In genomic region chr1:53728489-53729225, GRCm38 (mm10) we compare ENCODE assay signal across 24 mouse cellular contexts. TPM values are rescaled to one million over a fixed set of nuclear protein-coding genes. Genes with fewer than 3 reads are reported as not detected.
A peak's percentile ranks its signal among the peaks of the same experiment; 100 is the strongest.
DNase-seq lines count a peak whose midpoint lies in the region; ATAC-seq and TF ChIP-seq lines count a peak whose summit lies in the region.
"Had no signal": no experiment of that assay in that cellular context is flagged by ENCODE, and none has a peak within 500 bp of the region (broad histone marks: within the 10 kb centered on the region; RNA-seq: fewer than 3 reads in every experiment).

No protein-coding gene starts in this region.

- DNase-seq in heart, adult 2 months = no peak
- peak; percentile 14 for DNase-seq in lung, embryonic 14.5 days
- DNase-seq in lung, postnatal 36 days = no peak
- DNase-seq in forebrain, embryonic 10.5 days (ENCODE audit: extremely low spot score, low spot score) = no peak
- no peak for DNase-seq in limb, embryonic 10.5 days (ENCODE audit: low spot score)
- DNase-seq: adrenal gland, adult 8-10 months; cerebellum, adult 9-11 months; forebrain, postnatal 0 days; heart, postnatal 36 days; kidney, adult 8-10 months; kidney, postnatal 14 days; layer of hippocampus, postnatal 36 days; lung, adult 18-20 months; retina, postnatal 1 day; thymus, adult 2 months had no signal

- no peak overlapping the region for H3K4me3 ChIP-seq in heart, embryonic 11.5 days (ENCODE audit: low read depth, low read length)
- H3K4me3 ChIP-seq in heart, adult 2 months = no peak overlapping the region
- H3K4me3 ChIP-seq in lung, embryonic 14.5 days (ENCODE audit: low read depth, low read length) = no peak overlapping the region
- no peak overlapping the region for H3K4me3 ChIP-seq in embryonic fibroblast, embryonic 13.5 days (ENCODE audit: insufficient read depth, low read length)
- H3K4me3 ChIP-seq in forebrain, embryonic 10.5 days = no peak overlapping the region
- no peak overlapping the region for H3K4me3 ChIP-seq in limb, embryonic 10.5 days
- H3K4me3 ChIP-seq: embryonic facial prominence, embryonic 13.5 days; layer of hippocampus, adult 2 months; stomach, embryonic 15.5 days had no signal

- intact Hi-C loops in heart, adult 2 months (cut with DNase I) = no loop called here

- peak overlapping the region; percentile 20; the same call in 1 of the 2 replicates for H3K4me2 ChIP-seq in heart, embryonic 11.5 days
- no peak overlapping the region for H3K4me2 ChIP-seq in lung, embryonic 14.5 days
- H3K4me2 ChIP-seq: embryonic facial prominence, embryonic 13.5 days; midbrain, embryonic 11.5 days; stomach, embryonic 15.5 days had no signal

- no peaks in the 10 kb centered on the region for H3K9me3 ChIP-seq in heart, embryonic 11.5 days (replicated peaks; ENCODE audit: control insufficient read depth, low read length)
- H3K9me3 ChIP-seq in lung, embryonic 14.5 days (ENCODE audit: low read depth, low read length) = no peaks in the 10 kb centered on the region
- H3K9me3 ChIP-seq in forebrain, embryonic 10.5 days = no peaks in the 10 kb centered on the region
- no peaks in the 10 kb centered on the region for H3K9me3 ChIP-seq in limb, embryonic 10.5 days (replicated peaks)
- H3K9me3 ChIP-seq: embryonic facial prominence, embryonic 13.5 days; stomach, embryonic 15.5 days had no signal

- 11% methylated on average over 5 of the region's 5 CpGs for WGBS in heart, embryonic 11.5 days (ENCODE audit: insufficient replicate concordance)
- WGBS in heart, adult 2 months = 20% methylated on average over 5 of the region's 5 CpGs
- 19% methylated on average over 5 of the region's 5 CpGs for WGBS in lung, embryonic 14.5 days
- WGBS in forebrain, embryonic 10.5 days = 82% methylated on average over 5 of the region's 5 CpGs
- WGBS in limb, embryonic 10.5 days = 76% methylated on average over 5 of the region's 5 CpGs

- no peaks in the 10 kb centered on the region for H3K79me2 ChIP-seq in heart, adult 2 months (replicated peaks; ENCODE audit: control insufficient read depth, insufficient read depth, low read length)

- H3K4me1 ChIP-seq in heart, embryonic 11.5 days (ENCODE audit: control insufficient read depth, insufficient read depth, low read length) = peaks cover 14% of the 10 kb centered on the region
- H3K4me1 ChIP-seq in heart, adult 2 months (ENCODE audit: control insufficient read depth, insufficient read depth, low read length) = no peaks in the 10 kb centered on the region
- H3K4me1 ChIP-seq in lung, embryonic 14.5 days (ENCODE audit: insufficient read depth) = no peaks in the 10 kb centered on the region
- H3K4me1 ChIP-seq in embryonic fibroblast, embryonic 13.5 days (ENCODE audit: control insufficient read depth, insufficient read depth, low read length) = peaks cover 11% of the 10 kb centered on the region
- no peaks in the 10 kb centered on the region for H3K4me1 ChIP-seq in forebrain, embryonic 10.5 days
- H3K4me1 ChIP-seq in limb, embryonic 10.5 days = no peaks in the 10 kb centered on the region
- H3K4me1 ChIP-seq: embryonic facial prominence, embryonic 13.5 days; stomach, embryonic 15.5 days had no signal

- no peaks in the 10 kb centered on the region for H3K36me3 ChIP-seq in heart, embryonic 11.5 days (ENCODE audit: control insufficient read depth, insufficient read depth, low read length)
- no peaks in the 10 kb centered on the region for H3K36me3 ChIP-seq in heart, adult 2 months (ENCODE audit: control insufficient read depth, insufficient read depth, low read length)
- H3K36me3 ChIP-seq in lung, embryonic 14.5 days (ENCODE audit: insufficient read depth) = no peaks in the 10 kb centered on the region
- no peaks in the 10 kb centered on the region for H3K36me3 ChIP-seq in forebrain, embryonic 10.5 days (replicated peaks)
- H3K36me3 ChIP-seq in limb, embryonic 10.5 days = no peaks in the 10 kb centered on the region
- H3K36me3 ChIP-seq: embryonic facial prominence, embryonic 13.5 days; stomach, embryonic 15.5 days had no signal

- ATAC-seq in heart, embryonic 11.5 days (replicated peaks; ENCODE audit: insufficient number of reproducible peaks, low FRiP score, low TSS enrichment) = no peak
- 0 out of 2 replicates have a peak, but pooled peaks have one; percentile 31 for ATAC-seq in lung, embryonic 14.5 days (ENCODE audit: insufficient read depth)
- ATAC-seq: forebrain, postnatal 0 days; hindbrain, postnatal 0 days had no signal

- no peak for TF ChIP-seq EP300 in heart, adult 2 months (IDR thresholded peaks at IDR 0.05; ENCODE audit: insufficient read depth, low read depth, low read length)

- TF ChIP-seq CTCF in heart, adult 2 months (IDR thresholded peaks at IDR 0.05) = no peak
- no peak for TF ChIP-seq CTCF in lung, embryonic 14.5 days (IDR thresholded peaks at IDR 0.05; ENCODE audit: low read depth)
- TF ChIP-seq CTCF in embryonic fibroblast, embryonic 13.5 days (IDR thresholded peaks at IDR 0.05; ENCODE audit: borderline replicate concordance, insufficient read depth, low read length) = no peak

- TF ChIP-seq POLR2A in heart, adult 2 months (IDR thresholded peaks at IDR 0.05; ENCODE audit: insufficient read depth, low read depth, low read length) = no peak
- TF ChIP-seq POLR2A in embryonic fibroblast, embryonic 13.5 days (IDR thresholded peaks at IDR 0.05; ENCODE audit: low read depth, low read length) = no peak

- H3K9ac ChIP-seq in heart, embryonic 11.5 days (ENCODE audit: low read depth, low read length) = no peak overlapping the region
- no peak overlapping the region for H3K9ac ChIP-seq in heart, adult 2 months (ENCODE audit: low read depth, low read length)
- no peak overlapping the region for H3K9ac ChIP-seq in lung, embryonic 14.5 days
- H3K9ac ChIP-seq: embryonic facial prominence, embryonic 13.5 days; forebrain, postnatal 0 days; stomach, embryonic 15.5 days had no signal

- H3K27me3 ChIP-seq in heart, embryonic 11.5 days (ENCODE audit: control insufficient read depth, insufficient read depth, low read length) = no peaks in the 10 kb centered on the region
- H3K27me3 ChIP-seq in heart, adult 2 months (ENCODE audit: control insufficient read depth, insufficient read depth, low read length) = no peaks in the 10 kb centered on the region
- no peaks in the 10 kb centered on the region for H3K27me3 ChIP-seq in lung, embryonic 14.5 days (ENCODE audit: insufficient read depth, low read length)
- no peaks in the 10 kb centered on the region for H3K27me3 ChIP-seq in forebrain, embryonic 10.5 days (ENCODE audit: poor library complexity, severe bottlenecking)
- no peaks in the 10 kb centered on the region for H3K27me3 ChIP-seq in limb, embryonic 10.5 days (ENCODE audit: low read depth, poor library complexity, severe bottlenecking)
- H3K27me3 ChIP-seq: CH12.LX; embryonic facial prominence, embryonic 13.5 days; stomach, embryonic 15.5 days had no signal

- H3K27ac ChIP-seq in heart, embryonic 11.5 days (ENCODE audit: low read depth, low read length) = peak overlapping the region; percentile 38
- H3K27ac ChIP-seq in heart, adult 2 months = no peak overlapping the region
- no peak overlapping the region for H3K27ac ChIP-seq in lung, embryonic 14.5 days (ENCODE audit: low read depth)
- H3K27ac ChIP-seq in embryonic fibroblast, embryonic 13.5 days (ENCODE audit: insufficient read depth, low read length) = 0 out of 2 replicates have a peak overlapping the region, but pooled peaks have one; percentile 9
- no peak overlapping the region for H3K27ac ChIP-seq in forebrain, embryonic 10.5 days
- no peak overlapping the region for H3K27ac ChIP-seq in limb, embryonic 10.5 days
- H3K27ac ChIP-seq: embryonic facial prominence, embryonic 13.5 days; hindbrain, postnatal 0 days; layer of hippocampus, adult 2 months; macrophage; stomach, embryonic 15.5 days had no signal

RNA-seq across cellular contexts. Expression of gene Dnah7a, which starts 22.1 kb away (rescaled TPM):
- polyA plus RNA-seq in heart, embryonic 11.5 days (2014; fragmentation: Nextera tagmentation; extraction: Ambion mirVana) = 1.3 and 1.5 TPM in 2 replicates
- under 1 TPM in 1 of 2 experiments, not detected in 1; 0.14 TPM for total RNA-seq in heart, adult 2 months (2021)
- polyA plus RNA-seq in heart, adult 2 months (2012; rRNA removed) = under 0.01 and 0.21 TPM in 2 replicates
- polyA plus RNA-seq in lung, embryonic 14.5 days (2014; fragmentation: Nextera tagmentation; extraction: Ambion mirVana) = 1.4 and 2.3 TPM in 2 replicates
- polyA plus RNA-seq in embryonic fibroblast, embryonic 13.5 days (2011; ENCODE audit: insufficient read length, low read depth, missing spikeins) = 0.49 TPM in 1 of 2 replicates, not detected in the other
- 8.5 and 9.6 TPM in 2 replicates for polyA plus RNA-seq in forebrain, embryonic 10.5 days (2016; fragmentation: Nextera tagmentation; extraction: Ambion mirVana)
- 2.7 and 4.2 TPM in 2 replicates for polyA plus RNA-seq in limb, embryonic 10.5 days (2016; fragmentation: Nextera tagmentation; extraction: Ambion mirVana)
- polyA plus RNA-seq: macrophage had no signal

RNA-seq across cellular contexts. Expression of gene Stk17b, which starts 56.4 kb away (rescaled TPM):
- polyA plus RNA-seq in heart, embryonic 11.5 days (2014; fragmentation: Nextera tagmentation; extraction: Ambion mirVana) = 17.2 and 18.6 TPM in 2 replicates
- 10 to 100 TPM; 12.5 to 13.5 TPM for total RNA-seq in heart, adult 2 months (2021)
- 3.5 and 4.5 TPM in 2 replicates for polyA plus RNA-seq in heart, adult 2 months (2012; rRNA removed)
- 15.0 and 16.7 TPM in 2 replicates for polyA plus RNA-seq in lung, embryonic 14.5 days (2014; fragmentation: Nextera tagmentation; extraction: Ambion mirVana)
- 38.6 and 52.9 TPM in 2 replicates for polyA plus RNA-seq in embryonic fibroblast, embryonic 13.5 days (2011; ENCODE audit: insufficient read length, low read depth, missing spikeins)
- 9.1 and 10.0 TPM in 2 replicates for polyA plus RNA-seq in forebrain, embryonic 10.5 days (2016; fragmentation: Nextera tagmentation; extraction: Ambion mirVana)
- 6.0 and 7.8 TPM in 2 replicates for polyA plus RNA-seq in limb, embryonic 10.5 days (2016; fragmentation: Nextera tagmentation; extraction: Ambion mirVana)

Comparison
In these comparisons a context has a peak if more than half of its experiments do, and no peak if none do; other contexts are left out.
1. H3K27ac ChIP-seq: peak in heart, embryonic 11.5 days (single experiment) and embryonic fibroblast, embryonic 13.5 days (single experiment); none in heart, adult 2 months (single experiment), lung, embryonic 14.5 days (single experiment), forebrain, embryonic 10.5 days (single experiment) and limb, embryonic 10.5 days (single experiment).